Mouse (Mus musculus) C2C12 (cell line): Measurements from ENCODE around the gene Dkk3. TPM values are rescaled to one million over a fixed set of nuclear protein-coding genes. Genes with fewer than 3 reads are reported as not detected.
A peak's percentile ranks its signal among the peaks of the same experiment; 100 is the strongest.
"Not testable (repeated sequence)": the region's sequence is repeated elsewhere in the genome, so short reads cannot be mapped to it uniquely, and the experiment has no call there.

Experiments
- H3K27me3 ChIP-seq: one replicate; pipeline ENCODE4 v1.6.1; 2011; ENCODE audit not compliant: control insufficient read depth, insufficient read depth, insufficient read length
- H3K36me3 ChIP-seq: one replicate; pipeline ENCODE4 v1.6.1; 2011; ENCODE audit not compliant: control insufficient read depth, insufficient read depth
- H3K4me3 ChIP-seq: one replicate; pipeline ENCODE4 v1.5.1; 2011; ENCODE audit warnings: mild to moderate bottlenecking, control low read depth; ENCODE audit not compliant: poor library complexity, insufficient read depth, severe bottlenecking
- H3K79me2 ChIP-seq: one replicate; pipeline ENCODE4 v1.6.1; 2011; ENCODE audit not compliant: control insufficient read depth, insufficient read depth
- H3K79me3 ChIP-seq: one replicate; pipeline ENCODE4 v1.6.1; 2011; ENCODE audit warnings: low read depth, control low read depth
- H3ac ChIP-seq: one replicate; pipeline ENCODE3; 2011; ENCODE audit warnings: low read depth; ENCODE audit not compliant: control insufficient read depth, insufficient read length
- CEBPB ChIP-seq: IDR thresholded peaks from one replicate; pipeline ENCODE4 v1.6.1; 2011; ENCODE audit warnings: low read depth, mild to moderate bottlenecking, control low read depth, moderate library complexity
- CTCF ChIP-seq: IDR thresholded peaks from one replicate; pipeline ENCODE4 v1.5.1; 2011; ENCODE audit not compliant: control insufficient read depth, insufficient read depth, insufficient read length
- FOSL1 ChIP-seq: IDR thresholded peaks from one replicate; pipeline ENCODE4 v1.8.0; 2011; ENCODE audit warnings: mild to moderate bottlenecking, low read length; ENCODE audit not compliant: poor library complexity, insufficient read depth, severe bottlenecking
- MAX ChIP-seq: IDR thresholded peaks from one replicate; pipeline ENCODE4 v1.6.1; 2011; ENCODE audit warnings: mild to moderate bottlenecking, control low read depth
- MYOD1 ChIP-seq: IDR thresholded peaks from one replicate; pipeline ENCODE4 v1.6.1; 2011; ENCODE audit warnings: low read depth; ENCODE audit not compliant: control insufficient read depth, insufficient read length
- MYOG ChIP-seq: IDR thresholded peaks from one replicate; pipeline ENCODE4 v1.6.1; 2011; ENCODE audit not compliant: control insufficient read depth, insufficient read length; ENCODE audit errors: extremely low read depth
- USF1 ChIP-seq: IDR thresholded peaks from one replicate; pipeline ENCODE4 v1.6.1; 2011; ENCODE audit warnings: low read depth, mild to moderate bottlenecking, control low read depth, moderate library complexity
- polyA plus RNA-seq: library from polyadenylated mRNA; unstranded; fragments of >200 nt; fragmentation: generic; extraction: Trizol; gene quantifications from one replicate; pipeline ENCODE4 v1.2.1, GENCODE M21; 2012; ENCODE audit warnings: missing spikeins

The Dkk3 gene
- polyA plus RNA-seq, 1 experiment, result 0.01 TPM

GRCm38 (mm10) chr7:112108757-112109156, 50.1 kb downstream of the Dkk3 start:
- Histone ChIP-seq H3K27me3 (no peaks in the 10 kb centered on the region), H3K36me3 (peaks cover 70% of the 10 kb centered on the region), H3K4me3 (no peak overlapping the region), H3K79me2 (no peaks in the 10 kb centered on the region), H3K79me3 (no peaks in the 10 kb centered on the region), H3ac (no peak overlapping the region)
- TF ChIP-seq MYOG, result no peak
- TF ChIP-seq CTCF, result no peak
- no peak for TF ChIP-seq MAX
- no peak for TF ChIP-seq FOSL1
- TF ChIP-seq MYOD1, result no peak
- no peak for TF ChIP-seq USF1
- no peak for TF ChIP-seq CEBPB

- no peak overlapping the region for H3ac ChIP-seq
Measured at GRCm38 (mm10) chr7:112103816-112104215, 55.0 kb downstream of the Dkk3 start.

GRCm38 (mm10) chr7:112102933-112103332, 55.9 kb downstream of the Dkk3 start:
- H3K79me2 ChIP-seq, result no peaks in the 10 kb centered on the region
- peaks cover 78% of the 10 kb centered on the region for H3K36me3 ChIP-seq
- H3K4me3 ChIP-seq, result no peak overlapping the region

More at GRCm38 (mm10) chr7:112103816-112104215, 55.0 kb downstream of the Dkk3 start:
- Histone ChIP-seq H3K79me3 (peaks cover 2% of the 10 kb centered on the region), H3K4me3 (no peak overlapping the region), H3K27me3 (no peaks in the 10 kb centered on the region), H3K36me3 (peaks cover 78% of the 10 kb centered on the region), H3K79me2 (no peaks in the 10 kb centered on the region)
- TF ChIP-seq CEBPB, result no peak
- no peak for TF ChIP-seq MYOG
- TF ChIP-seq MAX, result no peak
- no peak for TF ChIP-seq USF1
- TF ChIP-seq CTCF, result no peak
- no peak for TF ChIP-seq FOSL1
- TF ChIP-seq MYOD1, result no peak

GRCm38 (mm10) chr7:112100887-112101286, 58.0 kb downstream of the Dkk3 start:
- Histone ChIP-seq H3K79me2 (peaks cover 7% of the 10 kb centered on the region), H3K79me3 (peaks cover 2% of the 10 kb centered on the region), H3ac (no peak overlapping the region), H3K36me3 (peaks cover 78% of the 10 kb centered on the region), H3K4me3 (no peak overlapping the region), H3K27me3 (no peaks in the 10 kb centered on the region)
- TF ChIP-seq MAX (no peak), MYOG (no peak), MYOD1 (no peak), USF1 (no peak), CTCF (no peak), CEBPB (no peak), FOSL1 (no peak)

More at GRCm38 (mm10) chr7:112102933-112103332, 55.9 kb downstream of the Dkk3 start:
- Histone ChIP-seq H3K27me3 (no peaks in the 10 kb centered on the region), H3K79me3 (peaks cover 2% of the 10 kb centered on the region), H3ac (no peak overlapping the region)
- TF ChIP-seq MYOD1 (no peak), FOSL1 (no peak), USF1 (no peak), CTCF (no peak), CEBPB (no peak), MYOG (no peak), MAX (no peak)

- not testable (repeated sequence) for H3ac ChIP-seq, H3K4me3 ChIP-seq, H3K27me3 ChIP-seq, H3K79me3 ChIP-seq
- peaks cover 87% of the 10 kb centered on the region for H3K36me3 ChIP-seq
- H3K79me2 ChIP-seq, result peaks cover 15% of the 10 kb centered on the region
Measured at GRCm38 (mm10) chr7:112094923-112095322, 63.9 kb downstream of the Dkk3 start.

- H3K4me3 ChIP-seq, result no peak overlapping the region
- no peaks in the 10 kb centered on the region for H3K79me2 ChIP-seq
- H3ac ChIP-seq, result no peak overlapping the region
- H3K27me3 ChIP-seq, result no peaks in the 10 kb centered on the region
- TF ChIP-seq USF1, result no peak
- no peak for TF ChIP-seq CTCF
- no peak for TF ChIP-seq MYOG
- TF ChIP-seq MAX, result no peak
- no peak for TF ChIP-seq MYOD1
- TF ChIP-seq CEBPB, result no peak
- TF ChIP-seq FOSL1, result no peak
- no peaks in the 10 kb centered on the region for H3K79me3 ChIP-seq
- H3K36me3 ChIP-seq, result peaks cover 73% of the 10 kb centered on the region
Measured at GRCm38 (mm10) chr7:112086186-112086585, 72.7 kb downstream of the Dkk3 start.

- Histone ChIP-seq H3K79me2 (no peaks in the 10 kb centered on the region), H3K27me3 (no peaks in the 10 kb centered on the region), H3K4me3 (no peak overlapping the region), H3K79me3 (no peaks in the 10 kb centered on the region), H3ac (no peak overlapping the region), H3K36me3 (peaks cover 69% of the 10 kb centered on the region)
- TF ChIP-seq MYOD1, result no peak
- peak; percentile 72 for TF ChIP-seq CTCF
- TF ChIP-seq FOSL1, result no peak
- TF ChIP-seq MYOG, result no peak
- no peak for TF ChIP-seq CEBPB
- no peak for TF ChIP-seq MAX
Measured at GRCm38 (mm10) chr7:112085062-112085461, 73.8 kb downstream of the Dkk3 start.
